Mouse (Mus musculus) myocyte (in vitro differentiated cells): ENCODE data around the gene Itpr2. TPM values are rescaled to one million over a fixed set of nuclear protein-coding genes. Genes with fewer than 3 reads are reported as not detected.
A peak's percentile ranks its signal among the peaks of the same experiment; 100 is the strongest.

Experiments
- H3K27me3 ChIP-seq: one replicate; pipeline ENCODE4 v1.6.1; 2011; ENCODE audit not compliant: control insufficient read depth, insufficient read depth, insufficient read length
- H3K36me3 ChIP-seq: one replicate; pipeline ENCODE4 v1.6.1; 2011; ENCODE audit not compliant: control insufficient read depth, insufficient read depth
- H3K4me2 ChIP-seq: one replicate; pipeline ENCODE4 v1.6.1; 2011; ENCODE audit warnings: low read depth, control low read depth
- H3K4me3 ChIP-seq: one replicate; pipeline ENCODE4 v1.5.1; 2011; ENCODE audit warnings: mild to moderate bottlenecking, control low read depth, moderate library complexity
- H3K79me2 ChIP-seq: one replicate; pipeline ENCODE4 v1.6.1; 2011; ENCODE audit not compliant: control insufficient read depth, insufficient read depth
- H3ac ChIP-seq: one replicate; pipeline ENCODE4 v1.6.1; 2011; ENCODE audit not compliant: control insufficient read depth, insufficient read length
- CEBPB ChIP-seq: IDR thresholded peaks from 2 replicates; pipeline ENCODE4 v1.6.1; 2011; ENCODE audit warnings: mild to moderate bottlenecking, moderate library complexity; ENCODE audit not compliant: poor library complexity, insufficient read depth, severe bottlenecking
- E2F4 ChIP-seq: IDR thresholded peaks from one replicate; pipeline ENCODE4 v1.6.1; 2011; ENCODE audit warnings: mild to moderate bottlenecking, control low read depth, moderate library complexity; ENCODE audit not compliant: insufficient read depth
- MAX ChIP-seq: IDR thresholded peaks from one replicate; pipeline ENCODE4 v1.6.1; 2011; ENCODE audit warnings: low read depth, mild to moderate bottlenecking, control low read depth
- MYOD1 ChIP-seq, 3 experiments: IDR thresholded peaks; one replicate each; pipeline ENCODE4 v1.6.1; 2011; ENCODE audit warnings: control low read depth in 2 of 3, low read depth in 2 of 3, mild to moderate bottlenecking in 2 of 3, moderate library complexity in 1 of 3; ENCODE audit not compliant: insufficient read length in 2 of 3, control insufficient read depth in 1 of 3
- MYOG ChIP-seq, 3 experiments: IDR thresholded peaks; one replicate each; pipeline ENCODE4 v1.6.1; 2011; ENCODE audit warnings: control low read depth in 2 of 3, low read depth in 2 of 3, mild to moderate bottlenecking in 2 of 3; ENCODE audit not compliant: insufficient read length in 2 of 3, control insufficient read depth in 1 of 3, insufficient read depth in 1 of 3
- POLR2A ChIP-seq: IDR thresholded peaks from one replicate; pipeline ENCODE4 v1.6.1; 2011; ENCODE audit warnings: low read depth, mild to moderate bottlenecking, control low read depth, moderate library complexity; ENCODE audit not compliant: insufficient read length
- POLR2AphosphoS2 ChIP-seq: IDR thresholded peaks from one replicate; pipeline ENCODE4 v1.6.1; 2011; ENCODE audit warnings: low read depth, control low read depth; ENCODE audit not compliant: insufficient read length
- REST ChIP-seq: IDR thresholded peaks from one replicate; pipeline ENCODE4 v1.6.1; 2011; ENCODE audit warnings: mild to moderate bottlenecking, control low read depth, moderate library complexity; ENCODE audit not compliant: insufficient read depth, insufficient read length
- SRF ChIP-seq: IDR thresholded peaks from one replicate; pipeline ENCODE4 v1.6.1; 2011; ENCODE audit warnings: low read depth; ENCODE audit not compliant: control insufficient read depth, insufficient read length
- TCF12 ChIP-seq: IDR thresholded peaks from one replicate; pipeline ENCODE4 v1.6.1; 2011; ENCODE audit warnings: mild to moderate bottlenecking, control low read depth; ENCODE audit not compliant: poor library complexity, insufficient read depth, severe bottlenecking
- TCF3 ChIP-seq: IDR thresholded peaks from one replicate; pipeline ENCODE4 v1.6.1; 2011; ENCODE audit warnings: low read depth, control low read depth; ENCODE audit not compliant: insufficient read length
- USF1 ChIP-seq: IDR thresholded peaks from one replicate; pipeline ENCODE4 v1.6.1; 2011; ENCODE audit warnings: low read depth, mild to moderate bottlenecking, control low read depth, moderate library complexity
- polyA plus RNA-seq: library from polyadenylated mRNA; unstranded; fragments of >200 nt; fragmentation: generic; extraction: Trizol; gene quantifications from one replicate; pipeline ENCODE4 v1.2.1, GENCODE M21; 2012; ENCODE audit warnings: missing spikeins

The Itpr2 gene
- polyA plus RNA-seq: 4.7 TPM

GRCm38 (mm10) chr6:146501866-146502804 lies at the start of gene Itpr2:
Itpr2 (minus strand) TSS chr6:146502223.
- peak within 1 kb of the TSS; percentile 2 for H3ac ChIP-seq
- peak; percentile 48 for TF ChIP-seq POLR2AphosphoS2
- TF ChIP-seq MYOG (IDR thresholded peaks at IDR 0.05; ENCODE audit: control insufficient read depth in 1 of 3, insufficient read depth in 1 of 3, insufficient read length in 2 of 3, low read depth in 2 of 3): peak in 1 of 3 experiments; percentile 10
- no peak for TF ChIP-seq E2F4
- no peak for TF ChIP-seq REST
- TF ChIP-seq CEBPB: no peak
- TF ChIP-seq POLR2A: peak; percentile 66
- TF ChIP-seq MYOD1 (IDR thresholded peaks at IDR 0.05; ENCODE audit: control insufficient read depth in 1 of 3, insufficient read length in 2 of 3, low read depth in 2 of 3): no peak
- no peak for TF ChIP-seq TCF3
- TF ChIP-seq SRF: no peak
- no peak for TF ChIP-seq USF1
- no peak for TF ChIP-seq MAX
- H3K36me3 ChIP-seq: no peaks in the 10 kb centered on the region
- peaks cover 5% of the 10 kb centered on the region for H3K79me2 ChIP-seq
- H3K4me3 ChIP-seq: peak within 1 kb of the TSS; percentile 70
- no peaks in the 10 kb centered on the region for H3K27me3 ChIP-seq
- peak within 1 kb of the TSS; percentile 81 for H3K4me2 ChIP-seq

DNA sequence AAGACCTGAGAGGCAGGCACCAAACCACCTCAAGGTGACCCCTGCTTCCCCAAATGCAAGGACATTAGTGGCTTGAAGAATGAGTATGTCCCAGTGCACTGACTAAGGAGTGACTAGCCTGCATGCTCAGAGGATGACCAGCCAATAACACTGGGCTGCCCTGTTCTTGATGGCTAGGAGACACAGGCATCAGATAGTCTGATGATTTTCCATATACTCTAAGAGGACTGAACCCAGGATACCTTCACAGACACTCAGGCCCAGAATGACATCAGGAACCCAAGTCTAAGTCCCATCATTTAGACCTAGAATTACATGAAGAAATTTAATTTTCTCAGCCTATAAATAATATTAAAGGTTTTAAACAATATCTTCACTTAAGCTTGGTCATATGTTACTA lies 49.3 kb upstream of the Itpr2 start:
- peaks cover 68% of the 10 kb centered on the region for H3K36me3 ChIP-seq
- TF ChIP-seq TCF3 (no peak), USF1 (no peak), MAX (no peak)
- H3ac ChIP-seq: no peak overlapping the region
- H3K79me2 ChIP-seq: no peaks in the 10 kb centered on the region
- H3K27me3 ChIP-seq: no peaks in the 10 kb centered on the region
- H3K4me2 ChIP-seq: no peak overlapping the region
- no peak overlapping the region for H3K4me3 ChIP-seq

DNA sequence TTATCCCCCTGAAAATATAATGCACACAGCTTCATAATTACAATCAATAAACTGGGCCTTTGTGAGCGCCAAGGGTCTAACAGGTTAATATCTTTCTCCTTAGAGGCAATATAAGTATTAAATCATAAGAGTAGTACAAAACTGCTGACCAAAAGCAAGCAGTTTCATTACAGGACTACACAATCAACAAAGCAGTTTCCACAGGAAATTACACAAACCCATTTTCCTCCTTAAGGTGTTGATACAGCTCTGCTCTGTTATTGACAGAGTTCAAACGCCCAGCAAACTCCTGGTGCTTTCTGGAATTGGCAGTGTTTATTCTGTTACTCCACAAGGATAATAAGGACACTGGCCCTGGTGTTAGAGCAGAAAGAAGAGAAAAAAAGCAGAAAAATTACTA lies 48.4 kb upstream of the Itpr2 start:
- H3K27me3 ChIP-seq: no peaks in the 10 kb centered on the region
- no peak overlapping the region for H3K4me3 ChIP-seq
- TF ChIP-seq POLR2AphosphoS2 (no peak), TCF3 (no peak), SRF (no peak), E2F4 (no peak), USF1 (no peak), MYOG (IDR thresholded peaks at IDR 0.05; ENCODE audit: control insufficient read depth in 1 of 3, insufficient read depth in 1 of 3, insufficient read length in 2 of 3, low read depth in 2 of 3) (no peak), TCF12 (no peak), MYOD1 (IDR thresholded peaks at IDR 0.05; ENCODE audit: control insufficient read depth in 1 of 3, insufficient read length in 2 of 3, low read depth in 2 of 3) (no peak), POLR2A (no peak), CEBPB (no peak), REST (no peak), MAX (no peak)
- H3K36me3 ChIP-seq: peaks cover 59% of the 10 kb centered on the region
- no peak overlapping the region for H3ac ChIP-seq
- H3K4me2 ChIP-seq: no peak overlapping the region
- H3K79me2 ChIP-seq: no peaks in the 10 kb centered on the region

GRCm38 (mm10) chr6:146545289-146545865 lies 43.4 kb upstream of the Itpr2 start:
- H3K4me2 ChIP-seq: no peak overlapping the region

GRCm38 (mm10) chr6:146544622-146545021 lies 42.6 kb upstream of the Itpr2 start:
- Histone ChIP-seq H3K4me2 (no peak overlapping the region), H3K4me3 (no peak overlapping the region), H3ac (no peak overlapping the region), H3K27me3 (no peaks in the 10 kb centered on the region), H3K79me2 (no peaks in the 10 kb centered on the region), H3K36me3 (peaks cover 7% of the 10 kb centered on the region)
- no peak for TF ChIP-seq MYOG (IDR thresholded peaks at IDR 0.05; ENCODE audit: control insufficient read depth in 1 of 3, insufficient read depth in 1 of 3, insufficient read length in 2 of 3, low read depth in 2 of 3)
- TF ChIP-seq SRF: no peak
- no peak for TF ChIP-seq POLR2A
- no peak for TF ChIP-seq MAX
- no peak for TF ChIP-seq POLR2AphosphoS2
- no peak for TF ChIP-seq TCF12
- TF ChIP-seq REST: no peak
- TF ChIP-seq MYOD1 (IDR thresholded peaks at IDR 0.05; ENCODE audit: control insufficient read depth in 1 of 3, insufficient read length in 2 of 3, low read depth in 2 of 3): no peak
- TF ChIP-seq USF1: no peak
- TF ChIP-seq TCF3: no peak
- no peak for TF ChIP-seq CEBPB
- TF ChIP-seq E2F4: no peak

More at GRCm38 (mm10) chr6:146545289-146545865, 43.4 kb upstream of the Itpr2 start:
- Histone ChIP-seq H3K4me3 (no peak overlapping the region), H3K79me2 (no peaks in the 10 kb centered on the region), H3ac (no peak overlapping the region), H3K36me3 (peaks cover 15% of the 10 kb centered on the region), H3K27me3 (no peaks in the 10 kb centered on the region)
- no peak for TF ChIP-seq TCF3
- no peak for TF ChIP-seq MYOG (IDR thresholded peaks at IDR 0.05; ENCODE audit: control insufficient read depth in 1 of 3, insufficient read depth in 1 of 3, insufficient read length in 2 of 3, low read depth in 2 of 3)
- no peak for TF ChIP-seq E2F4
- TF ChIP-seq TCF12: no peak
- no peak for TF ChIP-seq USF1
- TF ChIP-seq POLR2A: no peak
